Mouse (Mus musculus): Measurements from ENCODE around the gene Sdhaf3.

GRCm38 (mm10) chr6:7085506-7085905 is 129.7 kb downstream of the Sdhaf3 start:
- TF ChIP-seq POLR2A (IDR thresholded peaks at IDR 0.05; ENCODE audit: borderline replicate concordance, extremely low read depth, low read depth, low read length) (no peak), CTCF (IDR thresholded peaks at IDR 0.05; ENCODE audit: insufficient read depth, low read length) (no peak)
